Mouse (Mus musculus): ENCODE measurements around the gene Slc35c1.
"Not testable (repeated sequence)": the region's sequence is repeated elsewhere in the genome, so short reads cannot be mapped to it uniquely, and the experiment has no call there.

Slc35c1 gene

DNA sequence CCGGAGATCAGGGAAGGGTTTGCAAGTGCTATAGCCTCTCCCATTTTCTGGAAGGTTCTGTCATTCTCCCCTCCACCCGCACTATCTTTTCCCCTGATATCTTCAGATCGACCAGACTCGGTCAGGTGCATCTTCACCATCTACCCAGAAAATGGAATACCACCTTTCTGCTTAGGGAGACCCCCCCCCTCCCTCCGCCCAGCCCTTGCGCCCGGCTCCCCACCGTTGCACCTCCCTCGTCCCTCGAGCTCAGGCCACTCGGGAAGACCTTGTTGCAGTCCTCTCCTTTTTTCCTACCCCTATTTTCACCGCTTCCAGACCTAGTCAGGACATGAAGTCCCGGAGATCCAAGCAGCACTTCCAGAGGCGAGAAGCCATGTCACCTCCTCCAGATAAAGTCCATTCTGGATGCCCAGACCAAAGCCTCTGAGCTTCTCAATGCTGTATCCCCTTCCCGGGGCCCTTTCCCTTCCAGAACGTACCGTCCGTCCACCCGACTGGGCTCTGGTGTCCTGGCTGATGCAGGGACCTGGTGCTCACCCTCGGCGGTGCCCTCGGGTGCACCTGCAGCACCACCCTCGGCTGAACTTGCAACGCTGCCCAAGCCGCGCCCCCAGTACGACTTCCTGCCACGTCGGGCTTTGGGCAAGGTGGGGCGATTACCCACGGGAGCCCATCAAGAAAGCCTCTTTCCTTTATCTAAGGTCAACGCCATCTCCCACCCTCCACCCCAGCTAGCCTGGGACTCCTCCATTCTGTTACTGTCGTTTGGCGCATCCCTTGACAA, at the start of gene Slc35c1:
Gene Slc35c1 (minus strand): TSS at position 618 of the 787 bp plus-strand sequence.
- peak; percentile 34 to 58 for DNase-seq

DNA sequence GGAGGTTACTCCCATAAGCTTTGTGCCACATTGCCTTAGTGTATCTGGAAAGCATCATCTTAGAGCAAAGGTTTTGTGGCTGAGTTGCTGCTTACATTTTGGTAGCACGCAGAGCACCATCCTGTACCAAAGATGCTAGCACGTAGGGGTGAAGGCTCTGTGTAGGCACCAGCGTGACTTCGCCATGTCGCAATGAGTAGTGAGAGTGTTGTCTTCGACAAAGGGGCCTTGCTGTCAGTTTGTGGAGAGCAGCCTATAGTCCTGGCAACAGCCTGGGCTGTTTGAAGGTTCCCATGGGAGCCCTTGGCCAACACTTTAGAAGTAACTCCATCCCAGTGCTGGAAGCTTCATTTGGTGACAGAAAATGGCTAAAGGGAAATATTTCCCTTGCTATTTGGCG, 45.0 kb upstream of the Slc35c1 start:
- no peak for DNase-seq

DNA sequence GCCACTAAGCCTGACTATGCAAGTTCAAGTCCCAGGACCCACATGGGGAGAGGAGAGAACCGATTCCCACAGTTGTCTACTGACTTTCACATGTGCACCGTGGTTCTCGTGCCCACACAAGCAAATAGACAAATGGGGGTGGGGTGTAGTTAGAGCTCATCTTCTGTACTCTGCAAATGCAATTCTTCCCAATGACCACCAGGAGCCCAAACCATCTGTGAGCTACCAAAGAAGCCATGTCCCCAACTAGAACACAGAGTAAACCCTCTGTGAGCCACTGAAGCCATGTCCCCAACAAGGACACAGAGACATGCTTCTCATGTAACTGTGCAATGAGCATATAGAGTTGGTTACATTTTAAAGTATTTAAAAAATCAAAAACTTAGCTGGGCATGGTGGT, 43.1 kb upstream of the Slc35c1 start:
- DNase-seq, result no peak

DNA sequence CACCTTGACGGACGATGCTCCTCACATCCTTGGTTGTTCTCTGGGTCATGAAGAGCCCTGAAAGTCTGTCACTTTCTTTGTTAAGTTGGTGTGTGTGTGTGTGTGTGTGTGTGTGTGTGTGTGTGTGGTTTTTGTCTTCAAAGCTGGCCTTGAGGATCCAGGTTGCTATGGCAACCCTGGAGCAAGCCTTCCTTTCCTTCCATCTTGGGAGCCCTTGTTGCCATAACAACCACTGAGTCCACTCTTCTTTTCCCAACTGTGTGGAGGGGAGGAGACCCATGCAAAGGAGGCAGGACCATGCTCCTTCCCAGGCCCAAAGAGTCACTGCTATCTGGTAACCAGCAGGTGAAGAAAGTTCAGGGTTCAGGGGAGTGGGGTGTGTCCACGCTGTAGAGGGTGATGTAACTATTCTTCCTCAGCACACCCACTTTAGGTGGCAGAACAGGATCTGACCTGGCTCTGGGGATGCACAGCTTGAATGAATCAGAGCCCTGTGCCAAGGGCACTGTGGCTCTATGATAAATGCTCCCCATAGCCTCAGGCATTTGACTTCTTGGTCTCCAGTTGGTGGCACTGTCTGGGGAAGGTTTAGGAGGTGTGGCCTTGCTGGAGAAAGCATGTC, 39.5 kb upstream of the Slc35c1 start:
- no peak for DNase-seq

DNA sequence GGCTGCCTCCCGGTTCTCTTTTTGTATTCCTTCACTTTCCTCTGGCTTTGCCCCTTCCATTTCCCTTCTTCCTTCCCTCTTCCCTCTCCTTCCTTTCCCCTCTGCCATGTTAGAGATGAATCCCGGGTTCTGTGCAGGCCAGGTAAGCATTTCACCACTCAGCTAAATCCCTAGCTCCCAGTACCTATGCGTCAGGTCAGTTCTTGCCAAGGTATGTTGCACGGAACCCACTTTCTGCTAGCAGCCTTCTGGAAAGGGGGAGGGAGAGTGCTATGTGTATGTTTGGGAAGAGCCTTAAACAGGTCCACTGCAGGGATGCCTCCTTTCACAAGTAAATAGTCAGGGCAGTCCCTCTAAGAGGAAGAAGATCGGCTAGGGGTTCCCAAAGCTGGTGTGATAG, 36.8 kb upstream of the Slc35c1 start:
- no peak for DNase-seq

DNA sequence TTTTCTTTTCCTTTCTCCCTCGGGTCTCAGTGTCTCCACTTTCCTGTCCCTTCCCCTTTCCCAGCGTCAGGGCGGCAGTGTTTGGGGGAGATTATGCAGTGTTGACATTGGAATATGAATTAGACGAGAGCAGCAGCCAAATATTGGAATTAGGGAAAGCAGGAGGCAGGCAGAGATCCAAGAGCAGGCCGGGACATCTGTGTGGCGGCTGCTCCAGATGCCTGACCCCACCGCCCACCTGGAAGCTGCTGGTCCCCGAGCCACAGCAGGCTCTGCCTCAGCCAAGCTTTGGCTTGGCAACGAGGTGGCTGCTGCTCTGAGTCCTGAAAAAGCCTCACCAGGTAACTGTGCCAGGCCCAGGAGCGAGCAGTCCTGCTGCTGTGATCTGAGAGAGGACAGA, 36.3 kb upstream of the Slc35c1 start:
- peak; percentile 30 to 44 for DNase-seq

DNA sequence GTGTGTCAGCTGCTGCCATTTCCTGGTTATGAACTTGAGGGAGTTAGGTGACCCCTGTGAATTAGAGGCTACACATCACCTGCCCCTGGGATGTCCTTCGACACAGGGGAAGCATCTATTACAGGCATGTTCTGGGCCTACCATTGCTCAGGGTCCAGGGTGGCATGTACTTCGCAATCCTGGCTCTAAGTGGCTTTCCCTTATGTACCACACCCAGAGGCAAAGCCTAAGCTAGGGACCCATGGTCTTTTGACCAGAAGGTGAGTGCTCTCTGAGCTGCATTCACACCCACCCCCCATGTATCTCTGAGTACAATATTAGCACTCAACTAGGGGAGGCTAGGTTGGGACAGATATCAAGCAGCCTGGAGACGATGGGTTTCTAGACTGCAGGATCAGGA, 34.6 kb upstream of the Slc35c1 start:
- no peak for DNase-seq

DNA sequence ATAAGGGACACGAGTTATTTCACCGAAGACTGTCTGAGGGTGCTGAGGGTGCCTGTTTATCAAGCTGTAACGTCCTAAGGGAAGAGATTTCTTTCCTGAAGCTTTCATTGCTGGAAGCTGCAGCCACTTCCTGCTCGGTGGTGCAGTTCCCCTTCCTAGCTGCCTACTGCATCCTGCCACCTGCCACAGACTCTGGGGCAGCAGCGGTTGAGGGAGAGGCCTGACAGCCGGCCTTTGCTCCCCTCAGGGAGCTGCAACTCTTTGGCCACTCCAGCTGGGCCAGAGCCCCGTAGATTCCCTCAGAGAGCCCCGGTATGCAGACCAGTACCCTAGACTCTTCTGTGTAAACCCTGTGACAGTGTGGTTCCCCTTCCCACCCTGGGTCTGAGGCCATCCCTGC, 34.1 kb upstream of the Slc35c1 start:
- DNase-seq, result no peak

DNA sequence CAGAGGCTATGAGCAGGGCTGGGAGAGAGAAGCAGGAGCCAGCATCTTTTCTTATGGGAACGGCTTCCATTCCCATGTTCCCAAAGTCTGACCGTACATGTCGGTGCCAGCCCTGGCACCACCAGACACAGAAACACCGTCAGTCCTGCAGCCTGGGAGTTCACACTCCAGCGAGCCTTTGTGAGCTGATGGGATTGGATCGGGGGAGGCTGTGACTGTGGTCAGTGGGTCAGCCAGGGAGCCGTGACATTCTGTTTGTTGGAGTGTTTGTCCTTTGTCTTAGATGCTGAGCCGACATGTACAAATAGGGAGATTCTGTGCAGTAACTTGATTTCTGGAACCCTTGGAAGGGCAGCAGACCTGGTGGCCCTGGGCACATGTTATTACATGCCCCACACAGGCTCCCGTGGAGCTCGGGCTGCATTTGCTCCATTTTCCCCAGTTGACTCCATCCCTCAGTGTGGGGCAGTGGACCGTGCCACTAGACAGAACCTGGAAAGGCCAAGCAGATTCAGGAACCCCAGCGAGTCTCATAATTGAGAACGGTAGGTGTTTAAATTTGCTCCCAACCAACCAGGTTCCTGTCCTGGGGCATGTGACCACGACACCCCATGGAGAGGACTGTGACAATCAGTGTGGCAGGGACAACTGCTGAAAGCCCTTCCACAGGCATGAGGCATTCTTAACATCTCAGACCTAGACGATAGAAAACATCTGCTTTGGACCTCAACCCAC, 33.5 kb upstream of the Slc35c1 start:
- DNase-seq, result peak in 1 of 2 experiments; percentile 44

DNA sequence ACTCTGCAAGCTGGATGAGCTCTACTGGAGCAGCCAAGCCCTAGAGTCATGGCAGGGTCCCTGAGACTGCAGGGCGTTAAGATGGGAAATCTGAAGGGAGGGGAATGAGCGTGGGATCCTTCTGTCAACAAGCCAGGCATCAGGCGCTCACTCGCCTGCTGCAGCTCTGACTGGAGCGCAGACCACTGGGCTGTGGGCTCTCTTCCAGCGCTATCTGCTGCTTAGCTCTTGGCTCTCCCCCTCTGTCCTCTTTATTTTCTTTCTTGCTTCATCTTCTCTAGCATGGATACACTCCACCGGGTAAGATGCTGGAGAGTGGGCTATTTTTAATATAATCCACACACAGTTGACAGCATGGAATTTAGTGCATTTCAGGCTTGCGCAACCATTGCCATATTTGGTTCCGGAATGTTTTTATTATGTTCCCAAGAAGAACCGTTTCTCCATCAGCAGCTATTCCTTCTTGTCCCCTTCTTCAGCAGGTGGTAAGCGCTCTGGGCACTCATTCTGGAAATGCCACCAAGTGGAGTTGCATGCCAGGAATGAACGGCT, 31.7 kb upstream of the Slc35c1 start:
- DNase-seq, result peak; percentile 65 to 79

DNA sequence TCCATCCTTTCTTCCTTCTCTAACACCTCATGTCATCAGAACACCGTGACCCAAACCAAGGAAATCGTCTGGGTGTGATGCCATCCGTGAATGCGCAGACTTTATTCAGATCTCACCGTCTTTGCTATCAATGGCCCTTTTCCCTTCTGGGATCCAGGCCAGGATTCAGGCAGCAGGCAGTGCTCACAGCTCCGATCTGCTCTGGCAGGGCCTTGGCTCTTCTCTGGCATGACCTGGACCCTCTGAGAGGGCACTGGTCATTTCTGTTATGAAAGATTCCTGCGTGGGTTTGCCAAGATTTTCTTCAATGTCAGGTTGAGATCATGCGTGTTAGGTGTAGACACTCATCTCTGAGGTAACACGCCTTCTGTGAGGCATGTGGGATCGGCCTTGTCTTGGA, 30.2 kb upstream of the Slc35c1 start:
- no peak for DNase-seq

DNA sequence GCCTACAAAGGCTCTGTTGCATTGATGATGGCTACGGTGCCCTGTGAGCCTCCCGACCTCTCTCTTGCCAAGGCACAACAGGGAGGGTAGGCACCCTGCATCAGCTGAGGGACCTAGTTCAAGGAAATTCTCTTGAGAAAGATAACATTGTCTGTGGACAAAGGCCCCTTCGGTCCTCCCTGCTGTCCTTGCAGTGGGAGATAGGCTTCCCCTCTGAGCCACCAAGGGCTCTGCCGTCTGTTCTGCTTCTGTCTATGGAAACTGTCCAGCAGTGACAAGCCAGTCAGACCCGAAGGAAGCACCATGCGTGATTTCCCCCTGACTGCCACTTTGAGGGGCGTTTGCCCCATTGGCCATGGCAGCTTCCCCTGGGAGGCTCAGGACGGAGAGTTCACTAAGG, 27.5 kb upstream of the Slc35c1 start:
- DNase-seq, result no peak

DNA sequence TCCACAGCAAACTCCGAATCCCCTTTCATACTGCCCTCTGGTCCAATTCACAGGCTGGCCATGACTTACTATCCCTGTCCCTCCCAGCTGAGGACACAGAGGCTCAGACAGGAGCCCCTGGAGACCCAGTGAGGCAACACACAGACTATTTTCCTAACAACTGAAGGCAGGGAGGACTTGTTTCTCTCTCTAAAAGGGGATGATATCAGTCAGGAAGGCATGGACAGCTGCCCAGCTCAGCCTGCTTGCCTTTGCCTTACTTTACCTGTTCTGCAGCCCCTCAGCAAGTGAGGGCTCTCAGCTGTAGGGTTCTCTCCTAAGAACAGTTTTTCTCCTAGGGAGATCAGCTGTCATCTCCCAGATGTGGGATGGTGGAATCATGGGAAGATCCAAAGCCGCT, 26.6 kb upstream of the Slc35c1 start:
- no peak for DNase-seq

DNA sequence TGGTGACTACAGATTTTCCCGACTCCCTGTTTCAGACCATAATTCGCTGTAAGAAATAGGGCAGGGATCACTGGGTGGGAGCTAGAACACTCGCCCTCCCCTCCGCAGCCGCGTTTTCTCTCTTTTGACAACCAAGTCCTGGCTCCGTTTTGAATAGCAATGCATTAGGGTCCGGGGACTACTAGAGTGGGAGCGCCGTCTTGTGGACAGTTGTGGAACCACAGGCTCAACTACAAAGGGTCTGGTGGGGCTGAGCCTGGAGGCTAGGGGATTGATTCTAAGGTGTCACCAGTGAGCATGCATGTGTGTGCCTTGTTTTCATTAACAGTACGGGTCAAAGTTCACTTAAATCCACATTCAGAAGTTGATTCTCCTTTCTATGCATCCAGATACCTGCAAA, 26.1 kb upstream of the Slc35c1 start:
- DNase-seq, result peak; percentile 93 to 95

DNA sequence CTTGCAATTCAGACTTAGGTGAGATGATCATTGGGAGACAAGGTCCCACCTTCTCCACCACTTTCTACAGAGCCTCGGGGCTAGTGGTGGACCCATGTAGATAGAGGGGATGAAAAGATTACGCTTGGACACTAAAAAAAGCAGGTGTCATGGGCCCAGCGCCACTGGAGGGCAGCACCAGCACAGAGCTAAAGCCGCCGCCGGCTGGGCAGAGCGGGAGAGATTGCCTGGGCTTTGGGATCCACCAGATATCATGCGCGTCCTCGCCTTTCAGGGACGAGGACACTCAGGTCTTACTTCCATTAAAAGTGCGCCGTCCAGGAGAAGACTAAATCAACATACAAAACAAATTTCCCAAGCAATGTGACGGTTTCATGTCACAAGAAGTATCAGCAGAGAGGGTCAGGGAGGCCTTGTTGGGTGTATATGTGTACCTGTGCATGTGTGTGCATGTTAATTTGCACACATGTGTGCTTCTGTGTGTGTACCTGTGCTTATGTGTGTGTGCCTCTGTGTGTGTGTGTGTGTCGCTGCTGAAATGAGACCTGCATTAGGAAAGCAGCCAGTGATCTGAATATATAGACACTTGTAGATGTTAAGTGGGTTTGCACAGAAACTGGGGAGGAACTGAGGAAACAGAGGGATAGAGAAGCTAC, 25.4 kb upstream of the Slc35c1 start:
- DNase-seq, result peak; percentile 89 to 92

DNA sequence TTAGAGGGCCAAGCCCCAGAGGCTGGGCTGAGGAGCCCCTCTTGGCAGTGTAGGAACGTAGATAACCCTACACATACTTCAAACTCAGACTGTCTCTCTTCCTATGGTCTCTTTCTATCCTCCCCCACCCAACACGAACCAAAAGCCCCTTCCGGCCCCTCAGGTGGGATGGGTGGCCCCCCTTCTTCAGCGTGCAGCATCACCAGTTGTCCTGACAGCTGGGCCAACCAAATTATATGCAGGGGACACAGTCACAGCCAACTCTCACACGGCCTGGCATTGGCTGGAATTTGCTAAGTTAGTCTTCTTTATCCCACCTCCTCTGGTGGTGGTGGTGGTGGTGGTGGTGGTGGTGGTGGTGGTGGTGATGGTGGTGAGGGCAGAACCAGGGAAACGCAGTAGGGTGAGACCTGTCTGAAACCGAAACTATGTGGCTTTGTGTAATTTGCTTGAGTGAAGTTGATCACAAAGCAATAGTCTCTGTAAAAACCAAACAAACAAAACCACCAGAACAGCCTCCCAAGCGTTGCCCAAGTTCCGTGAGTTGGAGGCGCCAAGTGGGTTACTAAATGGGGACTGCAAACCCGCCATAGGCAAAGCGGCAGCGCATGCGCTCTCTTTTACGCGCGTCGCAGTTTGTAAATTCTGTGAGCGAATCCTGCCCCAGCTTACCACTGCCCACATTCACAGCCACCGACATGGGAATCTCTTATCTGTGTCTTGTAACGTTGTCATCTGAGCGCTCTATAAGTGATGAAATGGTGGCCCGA, 24.1 kb upstream of the Slc35c1 start:
- DNase-seq, result peak in 1 of 2 experiments; percentile 19

DNA sequence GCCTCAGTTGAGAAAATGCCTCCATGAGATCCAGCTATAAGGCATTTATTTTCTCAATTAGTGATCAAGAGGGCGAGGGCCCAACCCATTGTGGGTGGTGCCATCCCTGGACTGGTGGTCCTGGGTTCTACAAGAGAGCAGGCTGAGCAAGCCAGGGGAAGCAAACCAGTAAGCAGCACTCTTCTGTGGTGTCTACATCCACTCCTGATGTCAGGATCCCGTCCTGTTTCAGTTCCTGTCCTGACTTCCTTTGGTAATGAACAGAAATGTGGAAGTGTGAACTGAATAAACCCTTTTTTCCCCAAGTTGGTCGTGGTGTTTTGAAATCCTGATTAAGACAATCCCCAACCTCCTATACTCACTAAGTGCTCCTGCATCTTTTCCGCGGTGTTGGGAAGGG, 23.2 kb upstream of the Slc35c1 start:
- DNase-seq, result no peak

DNA sequence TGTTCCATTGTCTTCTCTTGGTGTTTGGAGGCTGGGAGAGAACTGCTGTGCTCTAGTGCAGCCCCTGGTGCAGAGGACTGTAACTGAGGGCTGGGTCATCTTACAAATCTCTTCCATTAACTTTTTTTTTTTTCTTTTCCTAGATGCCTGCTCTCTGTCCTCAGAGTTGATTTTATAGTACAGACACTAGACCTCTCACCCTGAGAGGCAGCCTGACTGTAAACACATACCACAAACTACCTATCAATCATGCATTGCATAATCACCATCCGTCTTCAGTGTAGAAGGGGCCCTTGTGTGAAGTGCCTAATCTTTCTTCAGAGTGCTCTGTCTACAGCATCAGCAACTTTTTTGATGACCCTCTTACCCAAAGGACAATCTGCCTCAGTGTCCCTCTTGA, 22.2 kb upstream of the Slc35c1 start:
- DNase-seq, result no peak

DNA sequence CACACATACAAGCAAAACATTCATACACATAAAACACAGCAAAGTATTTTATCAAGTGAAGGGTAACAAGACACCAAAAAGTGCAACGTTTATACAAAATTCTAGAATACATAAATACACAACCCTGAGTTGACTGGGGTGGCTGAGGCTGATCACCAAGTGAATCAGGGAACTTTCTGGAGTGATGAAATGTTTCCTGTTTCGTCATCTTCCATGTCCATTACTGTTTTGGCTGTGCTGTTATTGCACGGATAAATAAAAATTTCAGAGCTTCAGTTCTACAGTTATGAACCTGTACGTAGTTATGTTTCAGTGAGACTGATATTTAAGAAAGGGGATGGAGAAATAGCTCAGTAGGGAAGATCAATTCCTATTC, 18.0 kb upstream of the Slc35c1 start:
- DNase-seq, result no peak

DNA sequence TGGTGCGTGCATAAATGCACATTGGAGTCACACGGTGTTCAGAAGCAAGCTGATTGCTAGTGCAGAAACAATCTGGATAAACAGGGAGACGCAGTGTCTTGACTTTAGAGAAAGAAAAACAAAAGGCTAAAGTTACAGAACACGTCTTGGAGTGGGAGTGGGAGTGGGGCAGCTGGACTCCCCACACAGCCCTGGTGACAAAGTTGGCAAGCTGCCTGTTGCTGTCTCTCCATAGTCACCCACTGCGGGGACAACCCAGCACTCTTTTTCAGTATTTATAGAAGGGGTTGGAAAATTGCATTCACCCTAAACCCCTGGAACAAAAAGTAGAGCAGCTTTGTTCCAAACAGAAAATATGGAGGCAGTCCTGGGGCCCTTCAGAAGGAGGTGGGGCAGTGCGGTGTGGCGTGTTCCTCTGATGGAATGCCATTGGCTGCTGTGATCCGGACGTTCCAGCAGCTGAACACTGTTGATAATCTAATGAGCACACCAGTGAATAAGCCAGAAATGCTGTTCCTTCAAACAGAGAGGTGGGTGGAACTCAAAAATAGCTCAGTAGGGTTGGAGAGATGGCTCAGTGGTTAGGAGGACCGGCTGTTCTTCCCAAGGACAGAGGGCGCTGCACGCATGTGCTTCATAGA, 17.5 kb upstream of the Slc35c1 start:
- peak; percentile 41 to 58 for DNase-seq

DNA sequence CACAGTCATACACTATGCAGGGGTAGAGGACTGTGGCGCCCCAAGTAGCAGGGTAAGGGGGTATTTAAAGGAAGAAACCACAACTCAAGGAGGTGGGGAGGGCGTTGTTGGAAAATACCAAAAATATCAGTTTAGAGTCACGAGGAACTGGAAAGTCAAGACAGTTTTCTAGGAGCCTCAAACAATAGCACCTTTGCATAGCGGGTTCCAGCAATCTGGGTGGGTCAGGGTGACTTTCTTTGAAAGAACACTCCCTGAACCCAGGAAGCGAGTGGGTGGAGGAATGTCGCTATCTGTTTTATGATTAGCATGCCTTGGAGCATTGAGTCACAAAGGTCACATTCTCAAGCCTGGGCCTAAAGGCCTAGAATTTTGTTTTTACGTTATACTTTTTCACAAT, 16.2 kb upstream of the Slc35c1 start:
- DNase-seq, result not testable (repeated sequence)

DNA sequence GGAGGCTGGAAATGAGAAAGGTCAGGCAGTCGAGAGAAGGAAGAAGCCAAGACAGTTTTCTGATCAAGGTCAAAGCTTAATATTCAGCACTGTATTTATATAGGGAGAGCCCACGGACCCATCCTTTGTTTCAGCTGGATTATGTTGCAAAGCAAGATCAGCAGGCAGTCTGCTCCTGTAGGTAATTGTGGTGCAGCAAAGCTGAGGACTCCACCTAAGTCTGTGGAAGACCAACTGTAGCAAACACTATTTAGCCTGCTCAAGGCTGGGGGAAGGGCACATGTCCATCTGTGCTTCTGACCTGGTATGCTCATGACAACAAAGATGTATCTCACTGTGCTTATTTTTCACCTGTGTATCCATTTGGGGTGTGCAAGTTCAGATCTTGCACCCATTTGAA, 15.4 kb upstream of the Slc35c1 start:
- DNase-seq, result no peak

Data from kidney, postnatal 4 days (tissue).